Mouse (Mus musculus): ENCODE results near the gene Ppip5k1. TPM values are rescaled to one million over a fixed set of nuclear protein-coding genes. Genes with fewer than 3 reads are reported as not detected.
A peak's percentile ranks its signal among the peaks of the same experiment; 100 is the strongest.

Ppip5k1 gene
- polyA plus RNA-seq, 1 experiment from 2014 or later = 15.4 TPM

GRCm38 (mm10) chr2:121357494-121357893 lies 2.3 kb upstream of the Ppip5k1 start, which contains the start of gene Ckmt1:
Gene Ckmt1, plus strand, starts transcription at chr2:121357714.
- H3K27ac ChIP-seq = no peak within 1 kb of the TSS
- peak within 1 kb of the TSS; percentile 53 for H3K4me2 ChIP-seq (replicated peaks)
- H3K4me3 ChIP-seq = peak within 1 kb of the TSS; percentile 34

GRCm38 (mm10) chr2:121354378-121354777 lies 818 bp downstream of the Ppip5k1 start:
- Histone ChIP-seq H3K36me3 (peaks cover 7% of the 10 kb centered on the region; the same call in 1 of the 2 replicates), H3K4me2 (replicated peaks) (peak overlapping the region; percentile 70), H3K4me3 (peak overlapping the region; percentile 77), H3K27me3 (peaks cover 22% of the 10 kb centered on the region), H3K4me1 (peaks cover 18% of the 10 kb centered on the region), H3K27ac (peak overlapping the region; percentile 88), H3K9ac (peak overlapping the region; percentile 84), H3K9me3 (replicated peaks) (no peaks in the 10 kb centered on the region)
- 8% methylated on average over 6 of the region's 6 CpGs for WGBS
- no peak for ATAC-seq (ENCODE audit: low FRiP score)

More at GRCm38 (mm10) chr2:121357494-121357893, 2.3 kb upstream of the Ppip5k1 start, which contains the start of gene Ckmt1:
- peaks cover 18% of the 10 kb centered on the region for H3K4me1 ChIP-seq
- H3K9ac ChIP-seq = peak within 1 kb of the TSS; percentile 59; the same call in 1 of the 2 replicates
- H3K27me3 ChIP-seq = peaks cover 28% of the 10 kb centered on the region
- ATAC-seq (ENCODE audit: low FRiP score) = no peak
- WGBS = 62% methylated on average over 5 of the region's 5 CpGs
- no peaks in the 10 kb centered on the region for H3K36me3 ChIP-seq
- no peaks in the 10 kb centered on the region for H3K9me3 ChIP-seq (replicated peaks)

- ATAC-seq (ENCODE audit: low FRiP score) = no peak
- no peak overlapping the region for H3K9ac ChIP-seq
- H3K9me3 ChIP-seq (replicated peaks) = no peaks in the 10 kb centered on the region
- peaks cover 18% of the 10 kb centered on the region for H3K27me3 ChIP-seq
- no peak overlapping the region for H3K4me2 ChIP-seq (replicated peaks)
- 70% methylated on average over 8 of the region's 8 CpGs for WGBS
- no peak overlapping the region for H3K27ac ChIP-seq
- peaks cover 10% of the 10 kb centered on the region for H3K4me1 ChIP-seq
- H3K4me3 ChIP-seq = no peak overlapping the region
- peaks cover 13% of the 10 kb centered on the region; the same call in 1 of the 2 replicates for H3K36me3 ChIP-seq
These were observed 2.0 kb downstream of the Ppip5k1 start for GRCm38 (mm10) chr2:121353156-121353555.

GRCm38 (mm10) chr2:121339057-121339456 lies 16.1 kb downstream of the Ppip5k1 start:
- Histone ChIP-seq H3K4me3 (no peak overlapping the region), H3K27me3 (no peaks in the 10 kb centered on the region), H3K4me2 (replicated peaks) (no peak overlapping the region), H3K36me3 (peaks cover 33% of the 10 kb centered on the region), H3K9ac (no peak overlapping the region), H3K27ac (no peak overlapping the region), H3K4me1 (no peaks in the 10 kb centered on the region), H3K9me3 (replicated peaks) (no peaks in the 10 kb centered on the region)
- ATAC-seq (ENCODE audit: low FRiP score) = no peak

GRCm38 (mm10) chr2:121329492-121329891 lies 25.7 kb downstream of the Ppip5k1 start:
- no peak for ATAC-seq (ENCODE audit: low FRiP score)
- no peak overlapping the region for H3K4me2 ChIP-seq (replicated peaks)
- 90% methylated on average over 2 of the region's 2 CpGs for WGBS
- no peaks in the 10 kb centered on the region for H3K9me3 ChIP-seq (replicated peaks)
- H3K27me3 ChIP-seq = no peaks in the 10 kb centered on the region
- peaks cover 21% of the 10 kb centered on the region for H3K36me3 ChIP-seq
- no peaks in the 10 kb centered on the region for H3K4me1 ChIP-seq
- H3K27ac ChIP-seq = no peak overlapping the region
- H3K9ac ChIP-seq = no peak overlapping the region
- no peak overlapping the region for H3K4me3 ChIP-seq

- no peak overlapping the region for H3K9ac ChIP-seq
- no peaks in the 10 kb centered on the region for H3K4me1 ChIP-seq
- WGBS = 90% methylated on average over 10 of the region's 10 CpGs
- H3K4me3 ChIP-seq = no peak overlapping the region
- H3K4me2 ChIP-seq (replicated peaks) = no peak overlapping the region
- no peak overlapping the region for H3K27ac ChIP-seq
- no peak for ATAC-seq (ENCODE audit: low FRiP score)
- H3K9me3 ChIP-seq (replicated peaks) = no peaks in the 10 kb centered on the region
- no peaks in the 10 kb centered on the region for H3K27me3 ChIP-seq
- H3K36me3 ChIP-seq = peaks cover 20% of the 10 kb centered on the region
These were observed 31.3 kb downstream of the Ppip5k1 start for GRCm38 (mm10) chr2:121323693-121324470.

GRCm38 (mm10) chr2:121323041-121323440 lies 32.2 kb downstream of the Ppip5k1 start:
- no peak for ATAC-seq (ENCODE audit: low FRiP score)
- WGBS = 89% methylated on average over 10 of the region's 10 CpGs

GRCm38 (mm10) chr2:121316278-121316677 lies 38.9 kb downstream of the Ppip5k1 start:
- Histone ChIP-seq H3K4me1 (no peaks in the 10 kb centered on the region), H3K4me3 (no peak overlapping the region), H3K9me3 (replicated peaks) (no peaks in the 10 kb centered on the region), H3K9ac (no peak overlapping the region), H3K27ac (no peak overlapping the region), H3K36me3 (peaks cover 32% of the 10 kb centered on the region), H3K27me3 (no peaks in the 10 kb centered on the region), H3K4me2 (replicated peaks) (no peak overlapping the region)
- WGBS = 75% methylated on average over 8 of the region's 8 CpGs
- no peak for ATAC-seq (ENCODE audit: low FRiP score)

More at GRCm38 (mm10) chr2:121323041-121323440, 32.2 kb downstream of the Ppip5k1 start:
- H3K4me2 ChIP-seq (replicated peaks) = no peak overlapping the region
- H3K4me1 ChIP-seq = no peaks in the 10 kb centered on the region
- H3K27ac ChIP-seq = no peak overlapping the region
- H3K4me3 ChIP-seq = no peak overlapping the region
- H3K36me3 ChIP-seq = peaks cover 20% of the 10 kb centered on the region
- H3K9ac ChIP-seq = no peak overlapping the region
- no peaks in the 10 kb centered on the region for H3K9me3 ChIP-seq (replicated peaks)
- H3K27me3 ChIP-seq = no peaks in the 10 kb centered on the region

GRCm38 (mm10) chr2:121308997-121309416 lies 46.2 kb downstream of the Ppip5k1 start:
- Histone ChIP-seq H3K4me3 (no peak overlapping the region), H3K27ac (no peak overlapping the region), H3K27me3 (no peaks in the 10 kb centered on the region), H3K36me3 (peaks cover 62% of the 10 kb centered on the region), H3K4me2 (replicated peaks) (no peak overlapping the region), H3K9me3 (replicated peaks) (no peaks in the 10 kb centered on the region), H3K9ac (no peak overlapping the region), H3K4me1 (0 out of 2 replicates have a peak, but pooled peaks cover 3% of the 10 kb centered on the region)
- 42% methylated on average over 5 of the region's 5 CpGs for WGBS
- ATAC-seq (ENCODE audit: low FRiP score) = no peak

- no peak overlapping the region for H3K4me2 ChIP-seq (replicated peaks)
- ATAC-seq (ENCODE audit: low FRiP score) = no peak
- H3K9ac ChIP-seq = no peak overlapping the region
- H3K4me1 ChIP-seq = peaks cover 33% of the 10 kb centered on the region
- peaks cover 61% of the 10 kb centered on the region for H3K36me3 ChIP-seq
- H3K9me3 ChIP-seq (replicated peaks) = no peaks in the 10 kb centered on the region
- WGBS = 85% methylated on average over 10 of the region's 10 CpGs
- no peaks in the 10 kb centered on the region for H3K27me3 ChIP-seq
- no peak overlapping the region for H3K4me3 ChIP-seq
- no peak overlapping the region for H3K27ac ChIP-seq
These were observed 55.2 kb downstream of the Ppip5k1 start for GRCm38 (mm10) chr2:121300036-121300435.

- no peak overlapping the region for H3K9ac ChIP-seq
- H3K9me3 ChIP-seq (replicated peaks) = no peaks in the 10 kb centered on the region
- peaks cover 38% of the 10 kb centered on the region for H3K4me1 ChIP-seq
- H3K4me3 ChIP-seq = no peak overlapping the region
- H3K36me3 ChIP-seq = peaks cover 56% of the 10 kb centered on the region
- ATAC-seq (ENCODE audit: low FRiP score) = no peak
- H3K27me3 ChIP-seq = no peaks in the 10 kb centered on the region
- no peak overlapping the region for H3K27ac ChIP-seq
- no peak overlapping the region for H3K4me2 ChIP-seq (replicated peaks)
- WGBS = 86% methylated on average over 17 of the region's 17 CpGs
These were observed 55.7 kb downstream of the Ppip5k1 start for GRCm38 (mm10) chr2:121299471-121299870.

- 0 out of 2 replicates have a peak overlapping the region, but pooled peaks have one; percentile 46 for H3K4me3 ChIP-seq
- H3K36me3 ChIP-seq = peaks cover 43% of the 10 kb centered on the region
- 0% methylated on average over 7 of the region's 8 CpGs for WGBS
- H3K9ac ChIP-seq = 0 out of 2 replicates have a peak overlapping the region, but pooled peaks have one; percentile 18
- no peak for ATAC-seq (ENCODE audit: low FRiP score)
- H3K4me2 ChIP-seq (replicated peaks) = peak overlapping the region; percentile 86
- H3K27ac ChIP-seq = no peak overlapping the region
- H3K9me3 ChIP-seq (replicated peaks) = no peaks in the 10 kb centered on the region
- H3K27me3 ChIP-seq = no peaks in the 10 kb centered on the region
- peaks cover 48% of the 10 kb centered on the region for H3K4me1 ChIP-seq
These were observed 57.1 kb downstream of the Ppip5k1 start for GRCm38 (mm10) chr2:121298131-121298530.
